Mouse (Mus musculus) ES-Bruce4 (cell line): ENCODE data around the gene S1pr1.

Source experiments
- CTCF ChIP-seq: IDR thresholded peaks from one replicate; pipeline ENCODE4 v1.8.1; 2011; ENCODE audit warnings: low read depth, low read length
- EP300 ChIP-seq: IDR thresholded peaks from 2 replicates; pipeline ENCODE4 v1.6.1; 2011; ENCODE audit warnings: low read depth, low read length; ENCODE audit not compliant: insufficient read depth
- POLR2A ChIP-seq: IDR thresholded peaks from one replicate; pipeline ENCODE4 v1.8.1; 2011; ENCODE audit warnings: low read length; ENCODE audit not compliant: insufficient read depth

DNA sequence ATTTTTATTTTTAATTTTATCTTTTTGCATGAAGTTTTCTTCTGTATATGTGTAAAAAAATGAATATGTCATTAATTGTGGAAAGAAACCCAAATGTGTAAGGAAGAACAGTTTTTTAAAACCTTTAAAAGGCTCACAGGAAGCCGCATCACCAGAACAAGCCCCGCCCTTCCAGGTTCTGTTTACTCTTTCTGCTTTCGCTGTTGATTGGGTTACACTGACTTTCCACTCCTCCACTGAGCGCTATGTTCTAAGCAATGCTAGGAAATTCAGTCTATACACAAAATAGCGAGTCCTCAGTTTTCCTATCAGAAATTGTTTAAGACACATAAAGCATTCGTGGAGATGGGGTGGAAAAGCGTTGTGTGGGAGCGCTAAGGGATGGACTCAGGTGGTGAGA is 39.6 kb upstream of the S1pr1 start:
- TF ChIP-seq CTCF (no peak), POLR2A (no peak), EP300 (no peak)
